Mouse (Mus musculus) limb, embryonic 15.5 days (tissue): ENCODE data around the gene Fth1. TPM values are rescaled to one million over a fixed set of nuclear protein-coding genes. Genes with fewer than 3 reads are reported as not detected.
A peak's percentile ranks its signal among the peaks of the same experiment; 100 is the strongest.

ENCODE experiments used
- ATAC-seq: fragments of 200-750 bp; cut with Nextera tagmentation; 2 replicates; pipeline ENCODE4 v1.8.0; 2017; ENCODE audit warnings: low read depth, moderate TSS enrichment; ENCODE audit not compliant: insufficient number of reproducible peaks, low FRiP score, low TSS enrichment
- H3K27ac ChIP-seq: fragments of 300-500 bp; sonication (generic); 2 replicates; pipeline ENCODE4 v1.5.1; 2015; ENCODE audit warnings: moderate library complexity, mild to moderate bottlenecking, inconsistent platforms
- H3K27me3 ChIP-seq: fragments of 300-500 bp; sonication (generic); 2 replicates; pipeline ENCODE4 v1.6.1; 2015; ENCODE audit warnings: inconsistent platforms
- H3K36me3 ChIP-seq: fragments of 300-500 bp; sonication (generic); 2 replicates; pipeline ENCODE4 v1.6.1; 2015; ENCODE audit warnings: inconsistent platforms
- H3K4me1 ChIP-seq: fragments of 300-500 bp; sonication (generic); 2 replicates; pipeline ENCODE4 v1.6.1; 2015; ENCODE audit warnings: inconsistent platforms
- H3K4me2 ChIP-seq: fragments of 300-500 bp; sonication (generic); 2 replicates; pipeline ENCODE4 v1.6.1; 2015; ENCODE audit warnings: mild to moderate bottlenecking, inconsistent platforms
- H3K4me3 ChIP-seq: fragments of 300-500 bp; sonication (generic); 2 replicates; pipeline ENCODE4 v1.5.1; 2015; ENCODE audit warnings: mild to moderate bottlenecking, inconsistent platforms
- H3K9ac ChIP-seq: fragments of 300-500 bp; sonication (generic); 2 replicates; pipeline ENCODE4 v1.6.1; 2015; ENCODE audit warnings: inconsistent platforms
- H3K9me3 ChIP-seq: fragments of 300-500 bp; sonication (generic); 2 replicates; pipeline ENCODE4 v1.6.1; 2016; ENCODE audit warnings: inconsistent platforms
- WGBS: fragments of 180-500 bp; shearing (Covaris S2); methylation state at CpG from one replicate; pipeline ENCODE4 v1.1.7; 2015; 5-methylcytosine and 5-hydroxymethylcytosine counted together
- polyA plus RNA-seq: library from polyadenylated mRNA; unstranded; fragments of >200 nt; fragmentation: Nextera tagmentation; extraction: Ambion mirVana; gene quantifications from 2 replicates; pipeline ENCODE4 v1.2.1, GENCODE M21; 2015

Gene Fth1
- polyA plus RNA-seq, 1 experiment from 2014 or later, result 1,462 TPM

DNA sequence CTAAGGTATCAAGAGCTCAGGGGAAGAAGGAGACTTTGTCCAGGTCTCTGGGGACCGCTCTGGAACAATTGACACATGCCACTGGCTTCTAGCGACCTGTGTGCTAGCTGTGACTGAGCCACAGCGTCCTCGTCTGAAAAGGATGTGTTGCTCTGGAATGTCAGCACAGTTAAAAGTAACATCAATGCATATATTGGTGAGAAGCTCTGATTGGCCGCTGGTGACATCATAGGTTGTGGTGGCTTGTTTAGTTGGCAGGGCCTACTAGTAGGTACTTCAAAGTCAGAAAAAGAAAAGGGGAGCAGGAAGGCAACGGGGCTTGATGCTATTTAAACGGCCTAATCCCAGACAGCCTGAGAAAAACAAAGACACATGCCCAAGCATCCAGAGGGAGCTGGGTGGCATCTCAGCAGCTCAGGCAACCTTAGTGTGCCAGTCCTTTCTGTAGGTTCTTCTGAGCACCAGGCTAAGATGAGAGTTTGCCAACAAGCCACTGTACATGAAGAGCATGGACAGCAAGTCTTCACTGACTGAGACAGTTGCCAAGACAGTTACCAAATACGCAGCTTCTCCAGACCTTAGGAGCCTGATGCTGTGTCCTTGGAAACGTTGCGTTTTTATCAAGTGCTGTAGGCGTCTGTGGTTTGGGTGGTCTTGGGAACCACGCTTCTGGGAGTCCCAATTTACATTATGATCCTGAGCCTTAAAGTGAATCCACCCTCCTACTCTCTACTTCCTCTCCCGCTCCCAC is 18.5 kb downstream of the Fth1 start:
- WGBS, result 69% methylated on average over 13 of the region's 13 CpGs

DNA sequence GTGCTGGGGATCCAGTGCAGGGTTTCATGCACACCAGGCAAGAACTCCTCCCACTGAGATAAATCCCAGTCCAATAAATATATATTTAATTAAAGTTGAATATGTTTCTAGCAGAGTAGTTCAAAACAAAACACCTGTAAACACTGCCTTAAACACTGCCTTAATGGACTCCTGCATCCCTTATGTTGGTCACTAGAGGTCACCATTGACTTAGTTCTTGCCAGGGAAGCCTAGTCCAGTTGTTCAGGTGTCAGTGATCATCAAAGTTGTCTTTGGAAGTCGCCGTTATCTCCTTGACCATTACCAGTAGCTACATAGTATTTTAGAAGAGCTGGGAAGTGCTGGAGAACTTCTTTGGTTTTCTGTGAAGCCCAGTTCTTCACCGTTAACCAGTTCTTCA is 19.9 kb downstream of the Fth1 start:
- H3K9me3 ChIP-seq, result no peaks in the 10 kb centered on the region
- no peaks in the 10 kb centered on the region for H3K36me3 ChIP-seq
- H3K27me3 ChIP-seq, result no peaks in the 10 kb centered on the region
- no peaks in the 10 kb centered on the region for H3K4me1 ChIP-seq
- H3K9ac ChIP-seq, result no peak overlapping the region
- no peak overlapping the region for H3K4me2 ChIP-seq
- no peak overlapping the region for H3K4me3 ChIP-seq
- 22% methylated on average over 3 of the region's 3 CpGs for WGBS
- H3K27ac ChIP-seq, result no peak overlapping the region
- no peak for ATAC-seq

More for the DNA sequence above, 18.5 kb downstream of the Fth1 start:
- no peaks in the 10 kb centered on the region for H3K4me1 ChIP-seq
- no peak overlapping the region for H3K27ac ChIP-seq
- no peak for ATAC-seq
- no peaks in the 10 kb centered on the region for H3K27me3 ChIP-seq
- H3K9me3 ChIP-seq, result no peaks in the 10 kb centered on the region
- H3K9ac ChIP-seq, result no peak overlapping the region
- no peak overlapping the region for H3K4me2 ChIP-seq
- no peaks in the 10 kb centered on the region for H3K36me3 ChIP-seq
- no peak overlapping the region for H3K4me3 ChIP-seq

DNA sequence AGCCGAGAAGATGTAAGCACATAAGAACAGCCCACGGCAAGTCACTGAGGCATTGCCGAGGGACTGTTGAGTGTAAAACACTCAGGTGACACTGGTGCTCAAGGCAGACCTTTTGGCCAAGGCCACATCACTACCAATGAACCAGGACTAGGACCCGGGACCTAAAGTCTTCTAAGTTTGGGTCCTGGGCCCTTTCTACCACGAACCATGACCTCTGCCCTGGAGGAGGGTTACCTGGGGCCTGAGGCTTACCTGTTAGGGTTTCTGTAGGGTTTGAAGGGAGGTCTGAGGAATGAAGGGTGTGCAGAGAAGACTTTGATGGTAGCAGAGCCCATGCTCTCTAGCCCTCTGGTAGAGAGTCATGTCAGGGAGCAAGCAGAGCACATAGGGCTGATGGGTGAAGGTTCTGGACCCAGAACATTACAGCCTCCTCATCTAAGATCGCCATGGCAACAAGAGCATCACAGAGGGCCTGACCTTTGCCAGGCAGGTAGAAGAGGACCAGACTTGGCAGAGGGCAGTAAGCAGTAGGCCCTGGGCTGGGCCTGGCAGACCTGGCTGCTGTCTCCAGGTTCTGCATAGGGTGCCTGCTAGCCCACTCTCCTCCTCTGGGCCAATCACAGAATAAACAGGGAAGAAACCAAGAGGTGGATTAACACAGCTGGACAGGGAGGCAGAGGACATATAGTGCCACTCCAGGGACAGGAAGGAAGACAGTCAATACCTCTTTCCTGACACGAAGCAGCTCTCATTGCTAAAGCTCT is 21.0 kb downstream of the Fth1 start, which contains the start of the genes Best1 and Rab3il1:
TSS of gene Best1 (minus strand) at position 428 of the 764 bp plus-strand sequence.
TSS of gene Rab3il1 (plus strand) at position 464 of the 764 bp plus-strand sequence.
- 78% methylated on average over 7 of the region's 7 CpGs for WGBS
- no peak within 1 kb of the TSS for H3K9ac ChIP-seq
- ATAC-seq, result no peak
- no peaks in the 10 kb centered on the region for H3K36me3 ChIP-seq
- no peaks in the 10 kb centered on the region for H3K4me1 ChIP-seq
- H3K9me3 ChIP-seq, result no peaks in the 10 kb centered on the region
- H3K27ac ChIP-seq, result no peak within 1 kb of the TSS
- H3K4me2 ChIP-seq, result no peak within 1 kb of the TSS
- no peak within 1 kb of the TSS for H3K4me3 ChIP-seq
- no peaks in the 10 kb centered on the region for H3K27me3 ChIP-seq

DNA sequence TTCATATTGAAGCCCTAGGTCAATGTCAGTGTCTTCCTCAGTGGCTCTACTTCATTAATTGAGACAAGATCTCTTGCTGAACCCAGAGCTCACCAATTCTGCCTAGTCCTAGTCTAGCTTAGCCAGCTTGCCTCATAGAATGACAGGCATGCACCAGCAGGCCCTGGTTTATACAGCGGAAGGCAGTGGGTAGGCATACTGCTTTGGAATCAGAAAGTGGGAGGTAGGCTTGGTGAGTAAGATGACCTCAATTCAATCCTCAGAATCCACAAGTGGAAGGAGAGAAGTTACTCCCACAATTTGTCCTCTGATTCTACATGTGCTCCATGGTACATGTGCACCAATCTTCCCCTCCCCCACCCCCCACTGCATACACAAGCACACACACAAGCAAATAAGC is 23.3 kb downstream of the Fth1 start:
- Histone ChIP-seq H3K4me2 (no peak overlapping the region), H3K9ac (no peak overlapping the region), H3K4me1 (no peaks in the 10 kb centered on the region), H3K27ac (no peak overlapping the region), H3K9me3 (no peaks in the 10 kb centered on the region), H3K4me3 (no peak overlapping the region), H3K27me3 (no peaks in the 10 kb centered on the region), H3K36me3 (no peaks in the 10 kb centered on the region)
- no peak for ATAC-seq
- 89% methylated on average over 1 of the region's 1 CpGs for WGBS

DNA sequence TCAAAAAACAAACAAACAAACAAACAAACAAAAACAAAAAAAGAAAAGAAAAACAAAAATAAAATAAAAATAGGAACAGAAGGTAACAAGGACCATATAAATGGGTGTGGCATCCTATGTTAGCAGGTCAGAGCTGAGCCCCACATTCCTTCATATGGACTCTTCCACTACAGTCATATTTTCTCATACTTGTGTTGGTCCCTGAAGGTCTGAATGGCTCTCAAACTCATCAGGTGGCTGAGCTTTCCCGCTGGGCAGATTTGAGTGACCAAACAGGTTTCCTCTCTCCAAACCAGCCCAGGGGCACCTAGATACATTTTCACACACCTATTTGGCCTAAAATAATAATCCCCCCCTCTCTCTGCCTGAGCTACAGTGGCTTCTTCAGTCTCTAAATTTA is 31.0 kb downstream of the Fth1 start:
- Histone ChIP-seq H3K9me3 (no peaks in the 10 kb centered on the region), H3K4me3 (no peak overlapping the region), H3K27ac (no peak overlapping the region), H3K4me2 (no peak overlapping the region), H3K27me3 (no peaks in the 10 kb centered on the region), H3K4me1 (peaks cover 29% of the 10 kb centered on the region), H3K36me3 (no peaks in the 10 kb centered on the region), H3K9ac (no peak overlapping the region)
- ATAC-seq, result no peak
- 61% methylated on average over 1 of the region's 1 CpGs for WGBS

DNA sequence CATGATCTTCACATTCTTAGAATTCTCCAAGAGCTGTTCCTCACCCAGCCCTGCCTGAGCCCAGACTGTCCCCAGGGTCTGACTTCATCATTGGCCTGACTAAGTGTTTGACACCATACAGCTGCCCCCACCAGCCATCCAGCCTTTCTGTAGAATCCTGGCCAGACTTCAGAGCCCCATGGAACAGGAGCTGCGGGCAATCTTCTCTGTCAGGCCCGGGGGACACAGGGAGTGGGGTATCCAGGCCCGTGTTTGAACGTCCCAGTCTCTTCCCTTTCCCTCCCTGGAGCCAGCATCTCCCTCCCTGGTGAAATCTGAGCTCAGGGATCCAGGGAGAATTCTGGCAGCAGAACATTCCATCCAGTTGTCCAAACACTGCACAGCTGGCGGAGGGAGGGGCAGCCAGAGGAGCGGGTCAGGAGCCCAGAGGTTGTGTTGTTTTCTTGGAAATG is 32.5 kb downstream of the Fth1 start:
- no peaks in the 10 kb centered on the region for H3K27me3 ChIP-seq
- peak overlapping the region; percentile 28; the same call in 1 of the 2 replicates for H3K9ac ChIP-seq
- WGBS, result 5% methylated on average over 6 of the region's 6 CpGs
- H3K4me1 ChIP-seq, result peaks cover 38% of the 10 kb centered on the region
- H3K4me3 ChIP-seq, result no peak overlapping the region
- no peaks in the 10 kb centered on the region for H3K9me3 ChIP-seq
- 0 out of 2 replicates have a peak overlapping the region, but pooled peaks have one; percentile 14 for H3K4me2 ChIP-seq
- peak; percentile 66 for ATAC-seq
- H3K27ac ChIP-seq, result peak overlapping the region; percentile 92
- H3K36me3 ChIP-seq, result no peaks in the 10 kb centered on the region

DNA sequence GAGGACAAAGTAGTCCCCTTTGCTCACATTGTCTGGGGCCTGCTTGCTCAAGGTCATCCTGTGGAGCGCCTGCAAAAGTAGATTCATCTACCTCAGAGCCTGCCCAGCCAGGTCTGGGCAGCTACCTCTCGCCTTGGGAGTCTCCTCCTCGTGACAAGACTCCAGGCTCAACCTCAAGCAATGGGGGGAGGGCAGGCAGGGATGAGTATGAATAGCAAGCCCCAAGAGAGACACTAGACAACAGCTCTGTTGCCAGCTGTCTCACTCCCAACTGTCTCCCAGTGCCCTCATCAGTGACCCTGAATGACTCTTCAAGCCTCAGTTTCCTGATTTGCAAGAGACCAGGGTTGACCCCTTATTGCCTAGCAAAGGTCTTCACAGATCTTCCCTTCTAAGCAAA is 33.0 kb downstream of the Fth1 start:
- ATAC-seq, result no peak
- Histone ChIP-seq H3K9ac (peak overlapping the region; percentile 28; the same call in 1 of the 2 replicates), H3K27me3 (no peaks in the 10 kb centered on the region), H3K4me2 (0 out of 2 replicates have a peak overlapping the region, but pooled peaks have one; percentile 14), H3K9me3 (no peaks in the 10 kb centered on the region), H3K36me3 (no peaks in the 10 kb centered on the region), H3K27ac (peak overlapping the region; percentile 92), H3K4me1 (peaks cover 42% of the 10 kb centered on the region), H3K4me3 (no peak overlapping the region)
- 17% methylated on average over 3 of the region's 3 CpGs for WGBS

DNA sequence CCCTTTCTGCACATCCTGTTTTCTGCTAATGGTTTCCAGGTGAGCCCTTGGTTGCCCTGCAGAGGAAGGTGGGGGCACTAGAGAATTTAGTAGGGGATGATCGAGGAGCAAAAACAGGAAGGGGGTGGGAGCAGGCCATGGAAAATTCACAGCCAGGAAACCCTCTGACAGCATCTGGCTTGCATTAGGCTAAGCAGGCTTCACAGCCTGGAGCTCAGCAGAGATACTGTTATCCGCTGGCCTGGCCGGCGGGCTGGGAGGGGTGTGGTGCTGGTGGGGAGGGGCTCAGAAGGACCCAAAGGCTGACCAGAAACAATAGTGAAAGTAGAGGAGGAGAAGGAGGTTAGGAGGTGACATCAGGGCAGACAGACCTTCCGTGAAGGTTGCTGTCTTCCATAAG is 33.5 kb downstream of the Fth1 start:
- 15% methylated on average over 5 of the region's 5 CpGs for WGBS
- H3K4me2 ChIP-seq, result no peak overlapping the region
- no peak overlapping the region for H3K4me3 ChIP-seq
- H3K9ac ChIP-seq, result no peak overlapping the region
- H3K4me1 ChIP-seq, result peaks cover 48% of the 10 kb centered on the region
- H3K36me3 ChIP-seq, result no peaks in the 10 kb centered on the region
- peak overlapping the region; percentile 92 for H3K27ac ChIP-seq
- ATAC-seq, result peak; percentile 49; the same call in 1 of the 2 replicates
- no peaks in the 10 kb centered on the region for H3K27me3 ChIP-seq
- H3K9me3 ChIP-seq, result no peaks in the 10 kb centered on the region

DNA sequence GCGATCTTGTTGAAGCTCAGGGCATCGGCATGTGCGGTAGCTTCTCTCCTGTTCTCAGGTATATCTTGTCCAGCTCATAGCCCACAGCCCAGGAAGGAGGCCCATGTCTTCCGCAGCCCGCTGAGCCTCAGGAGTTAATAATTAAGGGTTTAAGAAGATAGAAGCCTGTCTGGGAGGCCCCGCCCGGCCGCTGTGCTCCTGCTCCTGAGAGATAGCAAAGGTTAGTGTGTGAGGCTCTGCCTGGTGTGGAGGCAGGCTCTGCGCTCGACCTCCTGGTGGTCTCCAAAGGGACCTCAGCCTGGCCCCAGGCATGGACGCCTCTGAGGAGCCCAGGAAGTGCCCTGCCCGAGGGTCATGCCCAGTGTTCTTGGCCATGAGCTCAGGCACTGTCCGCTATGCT is 34.4 kb downstream of the Fth1 start:
- no peak for ATAC-seq
- WGBS, result 68% methylated on average over 13 of the region's 13 CpGs
- Histone ChIP-seq H3K27me3 (no peaks in the 10 kb centered on the region), H3K9me3 (no peaks in the 10 kb centered on the region), H3K4me1 (peaks cover 57% of the 10 kb centered on the region), H3K36me3 (no peaks in the 10 kb centered on the region), H3K4me2 (no peak overlapping the region), H3K27ac (0 out of 2 replicates have a peak overlapping the region, but pooled peaks have one; percentile 1), H3K4me3 (no peak overlapping the region), H3K9ac (no peak overlapping the region)

DNA sequence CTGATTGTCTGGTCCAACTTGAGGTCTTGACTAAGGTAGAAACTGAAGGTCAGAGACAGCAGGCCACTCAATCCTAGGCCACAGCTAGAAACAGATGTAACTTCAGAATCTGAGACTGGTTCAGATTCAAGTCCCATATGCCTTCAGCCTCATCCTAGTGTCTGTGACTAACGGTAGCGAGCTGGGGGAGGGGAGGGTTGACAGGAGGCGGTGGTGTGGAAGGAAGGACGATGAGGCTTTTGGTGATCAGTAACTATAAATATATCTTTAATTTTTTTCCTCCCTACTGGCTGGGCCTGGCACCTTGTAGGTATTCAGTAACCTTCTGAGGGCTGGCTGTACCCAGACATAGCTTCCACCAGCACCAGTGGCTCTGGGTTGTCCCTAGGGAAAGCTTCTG is 35.0 kb downstream of the Fth1 start:
- no peak for ATAC-seq
- peaks cover 59% of the 10 kb centered on the region for H3K4me1 ChIP-seq
- no peak overlapping the region for H3K4me3 ChIP-seq
- no peaks in the 10 kb centered on the region for H3K36me3 ChIP-seq
- H3K27ac ChIP-seq, result no peak overlapping the region; the same call in 1 of the 2 replicates
- no peaks in the 10 kb centered on the region for H3K27me3 ChIP-seq
- no peaks in the 10 kb centered on the region for H3K9me3 ChIP-seq
- WGBS, result 62% methylated on average over 4 of the region's 4 CpGs
- no peak overlapping the region for H3K4me2 ChIP-seq
- H3K9ac ChIP-seq, result no peak overlapping the region

DNA sequence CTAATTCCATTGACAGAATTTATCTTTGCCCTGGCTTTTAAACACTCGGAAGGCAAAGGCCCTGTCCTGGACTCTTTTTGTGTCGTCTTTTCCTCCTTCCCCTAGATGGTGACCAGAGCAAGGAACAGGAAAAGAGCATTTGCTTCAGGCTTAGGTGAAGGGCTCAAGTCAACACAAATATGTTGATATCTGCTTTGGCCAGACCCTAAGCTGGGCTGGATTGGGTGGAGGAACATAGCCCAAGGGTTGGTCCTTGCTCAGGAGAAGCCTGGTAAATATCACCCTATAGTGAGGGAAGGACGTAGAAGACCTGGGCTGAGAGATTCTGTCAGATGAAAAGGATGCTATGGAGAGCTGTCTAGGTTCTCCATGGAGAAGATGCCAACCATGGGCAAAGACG is 35.8 kb downstream of the Fth1 start:
- Histone ChIP-seq H3K9ac (no peak overlapping the region), H3K27me3 (no peaks in the 10 kb centered on the region), H3K4me3 (no peak overlapping the region), H3K4me2 (no peak overlapping the region), H3K9me3 (no peaks in the 10 kb centered on the region), H3K36me3 (no peaks in the 10 kb centered on the region), H3K27ac (no peak overlapping the region), H3K4me1 (peaks cover 62% of the 10 kb centered on the region)
- ATAC-seq, result no peak
- WGBS, result 88% methylated on average over 4 of the region's 4 CpGs
